Mouse (Mus musculus): ENCODE measurements around the gene Tacr2.
A peak's percentile ranks its signal among the peaks of the same experiment; 100 is the strongest.

The Tacr2 gene

DNA sequence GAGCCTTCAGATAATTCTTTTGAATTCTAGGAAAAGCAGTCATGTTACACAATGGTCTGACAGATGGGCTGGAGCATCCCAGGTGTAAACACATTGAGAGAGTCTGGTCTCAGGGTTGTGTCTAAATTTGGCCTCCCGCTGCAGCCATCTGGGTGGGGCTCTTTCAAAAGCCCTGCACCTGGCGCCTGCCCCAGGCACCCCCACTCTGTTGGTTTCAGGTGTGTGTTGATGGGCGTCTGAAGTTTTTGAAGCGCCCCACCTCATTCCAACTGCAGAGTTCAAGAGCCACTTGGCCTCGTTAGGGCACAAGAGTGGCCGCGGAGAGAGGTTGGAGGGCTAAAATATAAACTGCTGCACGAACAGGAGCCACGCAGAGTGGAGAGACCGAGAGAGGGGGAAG, 9.9 kb upstream of the Tacr2 start:
- DNase-seq, result no peak

DNA sequence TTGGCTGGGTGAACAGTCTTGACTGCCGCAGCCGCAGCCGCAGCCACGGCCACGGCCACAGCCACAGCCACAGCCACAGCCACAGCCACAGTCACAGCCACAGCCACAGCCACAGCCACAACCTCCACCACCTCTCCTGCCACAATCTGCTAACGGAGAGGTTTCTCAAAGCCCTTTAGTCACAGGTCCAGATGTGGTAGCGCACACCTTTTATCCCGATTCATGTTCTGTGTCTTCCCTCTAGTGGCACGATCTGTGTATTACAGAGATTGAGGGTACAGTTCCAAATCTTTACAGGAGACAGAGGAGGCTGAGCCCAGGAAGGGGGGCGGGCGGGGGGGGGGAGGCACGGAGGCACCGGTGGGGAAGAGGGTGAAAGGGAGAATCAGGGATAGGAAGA, 9.3 kb upstream of the Tacr2 start:
- peak; percentile 73 to 77 for DNase-seq

DNA sequence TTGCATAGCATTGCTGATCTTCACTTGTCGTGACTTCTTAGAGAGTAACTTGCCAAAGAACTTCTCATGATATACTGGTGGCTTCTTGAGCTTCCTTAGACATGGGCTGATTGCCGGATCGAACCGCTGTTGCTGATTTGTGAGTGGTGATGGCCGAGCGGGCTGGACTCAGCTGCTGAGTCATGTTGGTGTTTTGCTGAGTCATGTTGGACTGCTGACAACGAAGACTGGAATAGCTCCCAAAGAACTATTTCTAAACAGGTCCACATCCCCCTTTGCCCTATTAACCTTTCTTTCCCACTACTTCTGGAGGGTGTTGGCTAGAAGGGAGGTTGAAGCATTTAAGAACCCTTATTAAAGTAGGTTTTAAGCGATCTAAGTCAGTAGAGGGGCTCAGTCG, 8.2 kb upstream of the Tacr2 start:
- DNase-seq, result no peak

DNA sequence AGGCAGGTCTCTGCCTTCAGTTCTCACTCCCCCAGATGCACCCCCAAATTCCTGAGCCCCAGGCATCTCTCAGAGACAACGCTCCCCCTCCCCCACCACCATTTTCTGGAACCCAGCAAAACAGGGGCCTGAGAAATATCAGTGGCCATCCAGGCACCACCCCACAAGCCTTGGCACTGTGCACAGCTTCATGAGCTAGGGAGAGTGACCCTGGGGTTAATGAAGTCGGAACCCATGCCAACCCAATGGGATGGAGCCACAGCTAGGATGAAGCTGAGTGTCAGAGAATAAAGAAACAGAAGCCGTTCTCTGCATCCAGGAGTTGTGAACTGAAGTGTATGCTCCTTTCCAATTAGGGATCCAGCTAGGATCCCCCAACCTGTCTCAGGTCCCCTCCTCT, 5.1 kb upstream of the Tacr2 start:
- DNase-seq, result peak in 1 of 2 experiments; percentile 34

DNA sequence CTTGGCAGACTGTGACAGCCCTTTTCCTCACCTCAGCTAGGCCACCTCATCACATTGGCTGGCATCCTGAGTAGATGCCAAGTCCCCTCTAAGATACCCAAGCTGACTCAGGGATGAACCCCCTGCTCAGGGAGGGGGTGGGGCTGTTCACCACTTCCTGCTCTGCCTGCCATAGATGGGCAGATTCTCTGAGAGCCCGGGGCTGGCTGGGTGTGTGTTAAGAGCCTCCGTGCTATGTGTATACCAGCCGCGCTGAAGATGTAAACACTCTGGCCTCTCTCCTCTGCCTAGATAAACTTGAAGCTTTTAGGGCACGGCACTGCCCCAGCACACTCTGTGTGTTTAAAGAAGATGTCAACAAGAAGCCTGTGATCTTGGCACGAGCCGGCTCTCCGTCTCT, 4.4 kb upstream of the Tacr2 start:
- peak in 1 of 2 experiments; percentile 42 for DNase-seq

DNA sequence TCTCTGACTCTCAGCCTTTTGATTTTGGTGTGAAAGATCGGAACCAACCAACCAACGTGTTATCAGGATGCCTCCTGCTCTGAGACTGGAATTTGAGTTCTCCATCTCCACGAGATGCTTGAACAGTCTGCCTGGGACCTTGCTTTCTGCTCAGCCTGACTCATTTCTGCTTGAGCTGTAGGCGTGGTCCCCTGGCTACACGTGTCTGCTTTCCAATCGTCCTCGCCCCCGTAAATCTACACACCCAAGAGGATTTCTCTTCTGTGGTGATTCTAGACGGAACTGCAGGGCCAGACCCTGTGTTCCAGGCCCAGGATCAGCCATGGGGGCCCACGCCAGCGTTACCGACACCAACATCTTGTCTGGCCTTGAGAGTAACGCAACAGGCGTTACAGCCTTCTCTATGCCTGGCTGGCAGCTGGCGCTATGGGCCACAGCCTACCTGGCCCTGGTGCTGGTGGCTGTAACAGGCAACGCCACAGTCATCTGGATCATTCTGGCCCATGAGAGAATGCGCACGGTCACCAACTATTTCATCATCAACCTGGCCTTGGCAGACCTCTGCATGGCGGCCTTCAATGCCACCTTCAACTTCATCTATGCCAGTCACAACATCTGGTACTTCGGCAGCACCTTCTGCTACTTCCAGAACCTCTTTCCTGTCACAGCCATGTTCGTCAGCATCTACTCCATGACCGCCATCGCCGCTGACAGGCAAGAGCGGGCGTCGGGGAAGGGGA, 428 bp downstream of the Tacr2 start:
- no peak for DNase-seq

DNA sequence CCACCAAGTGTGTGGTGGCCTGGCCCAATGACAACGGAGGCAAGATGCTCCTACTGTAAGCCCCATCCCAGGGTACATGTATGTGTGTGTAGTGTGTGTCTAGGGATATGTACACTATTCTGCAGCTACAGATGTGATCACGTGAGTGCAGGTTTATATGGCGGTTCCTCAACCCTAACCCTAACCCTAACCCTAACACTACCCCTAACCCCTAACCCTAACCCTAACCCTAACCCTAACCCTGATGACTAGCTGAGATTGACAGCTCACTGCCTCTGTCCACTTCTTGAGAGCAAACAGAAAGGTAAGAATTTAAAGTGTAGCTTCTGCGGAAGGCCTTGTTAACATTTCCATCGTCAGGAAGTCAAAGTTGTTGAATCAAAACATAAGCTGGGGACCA, 6.1 kb downstream of the Tacr2 start:
- no peak for DNase-seq

DNA sequence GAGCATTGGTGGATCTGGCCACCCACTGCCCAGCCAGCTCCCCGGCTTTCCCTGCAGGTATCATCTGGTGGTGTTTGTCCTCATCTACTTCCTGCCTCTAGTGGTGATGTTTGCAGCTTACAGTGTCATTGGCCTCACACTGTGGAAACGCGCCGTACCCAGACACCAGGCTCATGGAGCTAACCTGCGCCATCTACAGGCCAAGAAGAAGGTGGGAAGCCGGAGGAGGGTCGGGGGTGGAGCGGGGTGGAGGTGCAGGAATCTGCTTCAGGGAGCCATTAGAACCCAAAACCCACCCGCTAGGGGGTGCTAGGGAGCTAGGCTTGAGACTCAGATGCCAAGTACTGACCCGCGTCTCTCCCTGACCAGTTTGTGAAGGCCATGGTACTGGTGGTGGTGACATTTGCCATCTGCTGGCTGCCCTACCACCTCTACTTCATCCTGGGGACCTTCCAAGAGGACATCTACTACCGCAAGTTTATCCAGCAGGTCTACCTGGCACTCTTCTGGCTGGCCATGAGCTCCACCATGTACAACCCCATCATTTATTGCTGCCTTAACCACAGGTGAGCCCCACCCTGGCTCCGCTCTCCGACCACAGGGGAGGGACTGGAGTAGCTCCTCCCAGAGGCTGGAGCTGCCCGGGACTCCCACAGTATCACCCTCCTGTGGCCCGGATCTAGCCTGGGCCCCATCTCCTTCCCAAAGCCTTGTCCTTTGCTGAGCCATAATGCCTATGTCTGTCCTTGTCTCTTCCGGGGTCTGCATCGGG, 9.1 kb downstream of the Tacr2 start:
- DNase-seq, result peak; percentile 76 to 89

DNA sequence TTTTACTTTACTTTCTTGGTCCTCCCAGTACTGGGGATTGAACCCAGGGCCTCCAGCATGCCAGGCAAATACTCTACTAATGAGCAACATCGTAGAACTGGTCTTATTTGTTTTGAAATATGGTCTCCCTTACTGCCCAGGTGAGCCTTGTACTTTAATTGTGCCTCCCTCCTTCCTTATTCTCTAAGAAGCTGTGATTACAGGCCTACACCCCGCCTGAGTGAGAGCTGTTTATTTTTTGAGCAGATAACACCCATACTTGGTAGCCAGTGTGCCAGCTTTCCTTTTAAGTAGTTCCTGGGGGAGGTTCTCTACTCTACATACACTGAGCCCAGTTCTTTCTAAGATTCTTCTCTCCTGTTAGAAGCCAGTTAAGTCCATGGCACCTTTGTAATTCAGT, 12.1 kb downstream of the Tacr2 start:
- DNase-seq, result no peak

DNA sequence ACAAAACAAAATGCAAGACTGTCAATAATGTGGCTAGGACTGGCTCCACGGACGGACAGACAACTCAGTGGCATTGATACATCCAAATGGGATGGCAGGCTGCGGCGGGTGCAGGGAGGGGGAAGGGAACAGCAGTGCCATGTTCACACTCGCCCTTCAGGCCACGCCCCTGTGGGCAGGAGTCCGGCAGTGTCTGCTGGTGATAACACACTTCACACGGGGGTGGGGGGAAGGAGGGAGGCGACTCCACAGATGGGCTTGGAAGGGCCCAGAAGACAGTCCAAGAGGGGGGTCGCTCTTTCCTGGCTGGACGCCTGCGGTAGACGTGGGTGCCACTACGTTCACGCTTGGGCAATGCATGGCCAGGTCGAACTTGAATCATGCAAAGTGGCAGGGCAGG, 17.0 kb downstream of the Tacr2 start:
- DNase-seq, result no peak

DNA sequence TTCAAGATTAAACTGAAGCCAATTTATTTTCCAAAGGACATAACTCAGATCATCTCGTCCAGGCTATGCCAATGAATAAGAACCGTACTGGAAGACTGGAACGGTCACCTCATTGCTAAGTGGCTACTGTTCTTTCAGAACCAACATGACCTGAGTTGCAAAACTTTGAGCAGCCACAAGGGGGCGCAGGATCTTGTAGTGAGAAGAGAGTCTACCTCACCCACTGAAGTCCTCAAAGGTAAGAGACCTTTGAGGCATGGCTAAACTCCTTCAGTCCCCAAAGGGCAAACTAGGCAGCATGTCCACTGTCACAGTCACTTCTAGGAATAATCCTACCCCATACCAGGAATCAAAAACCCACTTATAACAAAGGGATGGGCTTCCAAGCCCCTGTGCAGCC, 23.0 kb downstream of the Tacr2 start:
- peak; percentile 95 to 98 for DNase-seq

DNA sequence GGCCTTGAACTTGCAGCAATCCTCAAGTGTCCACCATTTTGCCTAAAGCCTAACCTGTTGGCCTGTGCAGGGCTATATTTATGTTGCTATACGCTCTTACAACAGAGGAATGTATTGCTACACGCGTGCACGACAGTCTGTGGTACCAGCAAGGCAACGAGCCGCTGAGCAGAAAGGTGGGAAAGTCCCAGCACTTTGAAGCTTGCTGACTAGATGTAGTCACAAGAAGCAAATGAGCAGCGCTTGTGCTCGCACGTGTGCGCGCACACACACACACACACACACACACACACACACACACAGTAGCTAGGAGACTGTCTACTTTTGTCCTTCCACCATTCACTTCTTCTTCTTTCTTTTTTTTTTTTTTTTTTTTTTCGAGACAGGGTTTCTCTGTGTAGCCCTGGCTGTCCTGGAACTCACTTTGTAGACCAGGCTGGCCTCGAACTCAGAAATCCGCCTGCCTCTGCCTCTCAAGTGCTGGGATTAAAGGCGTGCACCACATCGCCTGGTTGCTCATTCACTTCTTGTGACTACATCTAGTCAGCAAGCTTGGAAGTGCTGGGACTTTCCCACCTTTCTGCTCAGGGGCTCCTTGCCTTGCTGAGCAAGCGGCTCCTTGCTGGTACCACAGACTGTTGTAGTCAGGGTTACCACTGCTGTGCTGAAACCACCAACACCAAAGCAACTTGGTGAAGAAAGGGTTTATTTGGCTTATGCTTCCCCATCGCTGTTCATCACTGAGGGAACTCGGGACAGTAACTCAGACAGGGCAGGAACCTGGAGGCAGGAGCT, 25.5 kb downstream of the Tacr2 start:
- no peak for DNase-seq

DNA sequence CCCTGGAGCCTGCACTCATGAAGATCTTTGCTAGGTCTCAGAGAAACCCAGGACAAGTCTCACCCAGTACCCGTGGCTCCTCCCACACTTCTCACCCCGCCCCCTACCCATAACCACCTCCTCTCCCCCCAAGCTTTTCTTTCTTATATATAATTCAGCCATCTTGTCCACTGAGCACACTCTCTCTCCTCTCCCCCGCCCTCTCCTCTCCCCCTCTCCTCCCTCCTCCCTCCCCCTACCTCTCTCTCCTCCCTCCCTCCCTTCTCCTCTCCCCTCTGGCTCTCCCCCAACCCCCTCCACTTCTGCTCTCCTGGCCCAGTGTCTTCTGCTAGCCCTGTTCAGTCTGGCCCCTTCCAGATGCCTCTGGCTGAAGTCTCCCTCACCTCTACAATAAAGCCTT, 26.8 kb downstream of the Tacr2 start:
- DNase-seq, result no peak

DNA sequence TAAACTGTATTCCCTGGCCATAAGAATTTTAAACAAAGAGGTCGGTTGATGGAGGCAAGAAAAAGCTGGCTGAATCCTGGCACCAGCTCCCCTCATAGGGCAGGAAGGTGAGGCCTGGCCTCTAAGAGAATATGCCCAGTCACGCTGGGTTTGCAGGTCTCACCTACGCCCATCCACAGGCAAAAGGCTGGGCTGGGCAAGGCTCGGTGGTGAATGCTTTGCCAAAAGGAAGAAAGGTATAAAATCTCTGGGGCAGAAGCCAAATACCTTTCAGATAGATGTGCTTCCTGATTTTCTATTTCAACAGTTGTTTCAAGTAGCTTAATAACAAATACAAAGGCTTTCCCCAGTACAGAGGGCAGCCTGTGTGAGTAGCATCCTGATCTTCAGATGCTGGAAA, 27.4 kb downstream of the Tacr2 start:
- no peak for DNase-seq

DNA sequence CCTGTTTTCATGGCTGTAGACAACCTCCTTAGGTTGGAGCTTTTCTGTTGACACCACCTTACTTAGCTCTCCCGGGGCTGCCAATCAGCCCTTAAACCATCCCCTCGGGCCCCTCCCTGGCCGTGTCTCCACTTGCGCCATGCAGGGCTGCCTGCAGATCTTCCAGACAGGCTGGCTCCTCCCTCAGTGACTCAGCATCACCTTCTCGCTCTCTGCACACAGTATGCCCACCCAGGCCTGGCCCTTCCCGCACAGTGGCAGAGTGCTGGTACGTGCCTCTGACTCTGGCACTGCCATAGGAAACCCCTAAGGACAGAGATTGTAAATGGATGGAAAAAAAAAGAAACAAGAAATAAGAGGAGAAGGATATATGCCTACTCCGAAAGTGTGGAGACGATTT, 30.5 kb downstream of the Tacr2 start:
- DNase-seq, result no peak

DNA sequence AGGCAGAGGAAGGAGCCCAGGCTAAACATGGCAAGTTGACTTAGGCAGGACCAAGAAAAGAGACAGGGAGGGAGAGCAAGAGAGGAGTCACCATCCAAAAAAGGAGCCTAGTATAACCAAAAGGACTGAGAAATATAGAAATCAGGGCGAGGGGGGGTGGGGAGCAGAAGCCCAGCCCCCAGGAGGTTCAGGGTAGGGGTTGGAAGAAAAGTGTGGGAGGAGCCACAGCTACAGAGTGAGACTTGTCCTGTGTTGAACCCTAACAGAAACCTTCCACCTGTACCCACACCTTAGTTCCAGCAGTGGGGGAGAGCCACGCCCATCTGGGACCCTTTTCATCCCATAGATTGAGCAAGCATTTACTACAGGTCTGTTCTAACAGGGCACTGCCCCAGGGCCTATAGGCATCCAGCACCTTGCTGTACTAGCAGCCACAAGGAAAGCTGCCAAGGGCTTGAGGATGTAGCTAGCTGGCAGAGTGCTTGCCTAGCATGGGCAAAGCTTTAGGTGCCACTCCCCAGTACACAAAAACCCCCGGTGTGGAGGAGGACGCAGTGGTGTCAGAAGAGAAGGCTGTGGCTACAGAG, 31.1 kb downstream of the Tacr2 start:
- DNase-seq, result no peak

DNA sequence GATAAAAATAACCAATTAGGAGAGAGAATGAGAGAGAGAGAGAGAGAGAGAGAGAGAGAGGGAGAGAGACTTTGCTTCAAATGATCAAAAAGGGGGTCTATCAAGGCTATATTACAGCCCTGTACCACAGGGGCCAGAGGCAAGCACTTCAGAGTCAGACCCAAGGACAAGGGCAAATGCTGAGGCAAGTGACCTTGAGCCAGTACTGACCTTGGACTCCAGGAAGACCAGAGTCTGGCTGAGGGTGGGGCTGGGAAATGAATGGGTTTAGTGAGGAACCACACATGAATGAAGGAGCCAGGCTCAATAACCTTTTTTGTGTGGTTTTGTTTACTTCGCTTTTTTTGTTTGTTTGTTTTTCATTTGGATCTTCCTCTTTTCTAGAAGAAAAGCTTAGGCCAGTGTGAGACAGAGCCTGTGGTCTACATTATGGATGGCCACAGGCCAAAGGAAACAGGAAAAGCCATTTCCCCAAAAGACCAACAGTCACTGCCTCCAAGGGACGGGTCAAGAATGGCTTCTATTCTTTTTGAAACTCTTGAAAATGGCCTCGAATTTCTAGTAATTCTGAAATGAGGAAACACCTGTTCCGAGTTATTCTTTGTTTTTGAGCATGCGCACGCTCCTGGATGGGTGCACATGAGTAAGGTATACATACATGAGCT, 35.4 kb downstream of the Tacr2 start:
- DNase-seq, result no peak

DNA sequence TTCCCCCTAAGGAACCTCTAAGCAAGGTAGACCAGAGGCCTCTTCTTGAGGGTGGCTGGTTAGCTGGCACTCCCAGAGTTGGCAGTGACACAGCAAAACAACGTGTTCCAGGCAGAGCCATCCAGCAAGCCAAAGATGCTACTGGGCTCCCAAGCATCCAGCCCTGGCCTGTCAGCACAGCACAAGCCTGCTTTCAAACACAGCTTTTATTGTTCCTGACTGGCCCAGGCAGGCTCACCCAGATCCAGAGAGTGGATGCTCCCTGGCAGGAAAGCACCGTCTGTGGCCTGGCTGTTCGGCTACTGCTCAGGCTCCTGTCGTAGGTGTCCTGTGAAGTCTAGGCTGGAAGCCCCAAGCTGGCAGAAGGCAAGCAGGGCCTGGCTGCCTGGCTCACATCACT, 41.9 kb downstream of the Tacr2 start:
- DNase-seq, result peak; percentile 69 to 70

DNA sequence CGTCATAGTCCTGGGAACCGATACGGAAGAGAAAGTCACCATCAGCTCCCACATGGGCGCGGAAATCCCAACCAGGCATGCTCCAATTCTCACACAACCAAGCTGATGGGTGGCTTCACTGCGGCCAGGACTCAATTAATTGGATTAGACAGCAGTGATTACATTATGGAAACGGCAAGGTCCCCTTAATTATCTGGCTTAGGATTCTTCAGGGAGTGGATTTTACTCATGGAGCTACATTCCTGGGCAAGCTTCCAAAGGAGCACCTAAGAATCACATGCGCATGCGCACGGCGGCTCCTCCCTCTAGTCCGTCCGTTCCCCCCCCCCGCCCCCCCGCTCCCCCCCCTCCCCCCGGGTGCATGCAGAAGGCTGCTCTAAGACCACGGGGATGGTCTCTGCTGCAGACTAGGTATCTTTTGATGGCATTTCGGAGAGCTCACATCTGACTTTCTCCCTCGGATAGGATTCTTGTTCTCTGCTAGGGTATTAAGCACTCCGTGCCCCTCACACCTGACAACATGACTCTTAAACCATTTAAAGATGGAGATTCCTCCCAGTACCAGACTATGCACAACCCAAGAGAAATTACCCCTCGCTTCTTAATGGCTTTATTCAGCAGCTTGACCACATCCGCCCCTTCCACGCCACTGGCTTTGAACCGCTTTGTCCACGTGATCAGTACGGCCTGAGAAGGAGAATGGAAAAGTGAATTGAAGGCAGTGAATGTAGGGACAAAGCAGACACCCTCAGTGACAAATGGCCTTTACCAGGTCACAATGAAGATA, 44.0 kb downstream of the Tacr2 start:
- peak in 1 of 2 experiments; percentile 66 for DNase-seq

DNA sequence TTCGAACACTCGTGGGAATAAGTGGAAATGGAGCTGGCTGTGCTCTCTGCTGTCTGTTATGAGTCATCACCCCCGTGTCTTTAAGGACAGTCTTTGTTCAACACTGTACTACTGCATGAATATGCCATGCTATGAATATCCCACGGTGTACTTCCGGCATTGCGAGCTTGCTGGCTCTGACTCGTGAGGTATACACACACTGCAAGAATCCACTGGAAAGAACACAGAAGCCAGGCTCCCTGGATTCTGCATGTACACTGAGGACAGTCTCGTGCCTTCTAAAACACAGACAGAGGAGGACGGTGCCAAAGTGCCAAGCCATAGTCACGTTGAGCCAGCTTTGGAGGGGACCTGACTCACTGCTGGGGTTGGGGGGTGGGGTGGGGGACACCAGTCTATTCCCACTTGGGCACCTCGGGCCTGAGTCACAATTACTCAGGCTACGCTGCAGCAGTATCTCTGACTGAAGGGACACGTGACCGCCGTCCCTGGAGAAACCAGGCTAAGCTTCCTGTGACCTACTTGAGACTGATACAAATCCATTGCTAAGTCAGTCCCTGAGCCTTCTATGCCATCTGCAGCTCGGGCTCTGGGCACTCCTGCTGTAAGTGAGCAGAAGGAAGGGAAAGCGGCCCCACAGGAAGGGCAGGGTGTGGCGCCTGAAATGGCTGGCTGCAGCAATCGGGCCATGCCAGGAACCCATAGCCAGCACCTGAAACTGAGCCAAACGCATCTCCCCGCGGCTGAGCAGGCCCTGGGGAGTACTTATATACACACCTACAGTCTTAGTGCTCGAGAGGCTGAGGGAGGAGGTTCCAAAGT, 48.0 kb downstream of the Tacr2 start:
- DNase-seq, result peak; percentile 85 to 88

DNA sequence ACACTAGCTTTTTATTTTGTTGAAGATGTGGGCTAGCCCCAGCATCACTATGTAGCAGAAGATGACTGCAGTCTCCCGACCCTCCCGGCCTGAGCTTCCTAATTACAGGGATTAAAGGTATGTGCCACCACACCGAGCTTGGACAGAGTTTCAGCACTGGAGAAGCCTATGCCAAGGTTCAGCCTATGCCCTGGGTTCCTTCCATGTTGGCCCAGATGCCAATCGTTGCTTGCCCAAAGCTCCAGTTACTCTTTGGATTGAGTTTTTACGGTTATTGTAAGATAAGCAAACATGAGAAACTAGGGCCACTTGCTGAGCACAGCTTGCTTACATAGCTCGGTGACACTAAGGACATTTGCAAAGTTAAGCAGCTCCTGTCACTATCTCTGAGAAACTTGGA, 52.9 kb downstream of the Tacr2 start:
- no peak for DNase-seq
